Mouse (Mus musculus) MEL (cell line): ENCODE measurements at regions not wholly inside any gene's neighbourhood (a gene's known extent, or its start where the extent isn't known, plus 50 kb on each side); places are given as distances from the start of the nearest gene placed in this dataset.

ENCODE experiments used
- DNase-seq: peaks from one replicate; pipeline ENCODE4 v3.0.0; 2011; ENCODE audit warnings: low read depth, low spot score
- H3K27ac ChIP-seq: 2 replicates; pipeline ENCODE4 v1.5.1; 2012; ENCODE audit warnings: low read depth, mild to moderate bottlenecking, control low read depth, low read length, moderate library complexity; ENCODE audit not compliant: control insufficient read depth
- H3K27me3 ChIP-seq, 2 experiments: fragments of 150-350 bp in 1 of 2; sonication (generic) in 1 of 2; 2 replicates each; pipeline ENCODE4 v1.6.1; 2012; ENCODE audit warnings: low read length in 2 of 2, mild to moderate bottlenecking in 2 of 2, improper control_type of control experiment in 1 of 2, moderate library complexity in 1 of 2; ENCODE audit not compliant: insufficient read depth in 2 of 2, control insufficient read depth in 1 of 2
- H3K36me3 ChIP-seq, 2 experiments: 2 replicates each; pipeline ENCODE4 v1.6.1; 2012 to 2014; ENCODE audit warnings: low read length in 2 of 2, improper control_type of control experiment in 1 of 2, inconsistent platforms in 1 of 2, mild to moderate bottlenecking in 1 of 2; ENCODE audit not compliant: insufficient read depth in 2 of 2, control insufficient read depth in 1 of 2
- H3K4me1 ChIP-seq, 2 experiments: fragments of 150-350 bp in 1 of 2; sonication (generic) in 1 of 2; 2 replicates each; pipeline ENCODE4 v1.6.1; 2012; ENCODE audit warnings: low read length in 2 of 2, improper control_type of control experiment in 1 of 2, mild to moderate bottlenecking in 1 of 2; ENCODE audit not compliant: insufficient read depth in 2 of 2, control insufficient read depth in 1 of 2
- H3K4me3 ChIP-seq, 2 experiments: fragments of 150-350 bp in 1 of 2; sonication (generic) in 1 of 2; 2 replicates each; pipeline ENCODE4 v1.5.1; 2012; ENCODE audit warnings: low read depth in 2 of 2, low read length in 2 of 2, mild to moderate bottlenecking in 2 of 2, moderate library complexity in 2 of 2, control low read depth in 1 of 2, improper control_type of control experiment in 1 of 2; ENCODE audit not compliant: control insufficient read depth in 1 of 2, insufficient read depth in 1 of 2
- H3K79me2 ChIP-seq: 2 replicates; pipeline ENCODE4 v1.6.1; 2012; ENCODE audit warnings: mild to moderate bottlenecking, low read length, moderate library complexity; ENCODE audit not compliant: control insufficient read depth, poor library complexity, insufficient read depth
- H3K9ac ChIP-seq: 2 replicates; pipeline ENCODE4 v1.6.1; 2012; ENCODE audit warnings: low read depth, mild to moderate bottlenecking, control low read depth, low read length, moderate library complexity; ENCODE audit not compliant: control insufficient read depth, poor library complexity, severe bottlenecking
- H3K9me3 ChIP-seq: fragments of 150-350 bp; sonication (generic); replicated peaks from 2 replicates; pipeline ENCODE4 v1.6.1; 2012; ENCODE audit warnings: mild to moderate bottlenecking, low read length, improper control_type of control experiment, moderate library complexity; ENCODE audit not compliant: insufficient read depth
- EP300 ChIP-seq, 2 experiments: IDR thresholded peaks; 2 replicates each; pipeline ENCODE4 v1.6.1; 2011; ENCODE audit warnings: improper control_type of control experiment in 2 of 2, low read length in 2 of 2, low read depth in 1 of 2, mild to moderate bottlenecking in 1 of 2
- GABPA ChIP-seq: IDR thresholded peaks from 2 replicates; pipeline ENCODE4 v1.6.1; 2012; ENCODE audit warnings: low read depth, mild to moderate bottlenecking, inconsistent platforms, low read length, improper control_type of control experiment, moderate library complexity
- MAX ChIP-seq: IDR thresholded peaks from 2 replicates; pipeline ENCODE4 v1.6.1; 2011; ENCODE audit warnings: low read length, improper control_type of control experiment
- MEF2A ChIP-seq: IDR thresholded peaks from 2 replicates; pipeline ENCODE4 v1.6.1; 2014; ENCODE audit warnings: low read depth, mild to moderate bottlenecking, inconsistent platforms, low read length, improper control_type of control experiment; ENCODE audit not compliant: poor library complexity, insufficient replicate concordance, severe bottlenecking; ENCODE audit errors: extremely low read depth
- MYB ChIP-seq: IDR thresholded peaks from 2 replicates; pipeline ENCODE4 v1.6.1; 2011; ENCODE audit warnings: mild to moderate bottlenecking, low read depth, low read length, improper control_type of control experiment
- MYC ChIP-seq: IDR thresholded peaks from 2 replicates; pipeline ENCODE4 v1.6.1; 2011; ENCODE audit warnings: low read depth, mild to moderate bottlenecking, low read length, improper control_type of control experiment, moderate library complexity
- NELFE ChIP-seq: IDR thresholded peaks from 2 replicates; pipeline ENCODE4 v1.6.1; 2011; ENCODE audit warnings: low read depth, low read length, improper control_type of control experiment
- POLR2A ChIP-seq, 2 experiments: IDR thresholded peaks; 2 replicates each; pipeline ENCODE4 v1.6.1; 2011 to 2012; ENCODE audit warnings: low read length in 2 of 2, mild to moderate bottlenecking in 2 of 2, control low read depth in 1 of 2, improper control_type of control experiment in 1 of 2, low read depth in 1 of 2, moderate library complexity in 1 of 2; ENCODE audit not compliant: control insufficient read depth in 1 of 2, insufficient read depth in 1 of 2, poor library complexity in 1 of 2
- POLR2AphosphoS2 ChIP-seq: IDR thresholded peaks from 2 replicates; pipeline ENCODE4 v1.6.1; 2011; ENCODE audit warnings: low read length, improper control_type of control experiment
- POLR2AphosphoS5 ChIP-seq: IDR thresholded peaks from 2 replicates; pipeline ENCODE4 v1.6.1; 2012; ENCODE audit warnings: low read depth, borderline replicate concordance, mild to moderate bottlenecking, inconsistent platforms, low read length, moderate library complexity, mixed read lengths
- SMC3 ChIP-seq: IDR thresholded peaks from 2 replicates; pipeline ENCODE4 v1.6.1; 2011; ENCODE audit warnings: low read depth, low read length, improper control_type of control experiment
- TCF12 ChIP-seq: IDR thresholded peaks from 2 replicates; pipeline ENCODE4 v1.6.1; 2014; ENCODE audit warnings: low read depth, mild to moderate bottlenecking, inconsistent platforms, low read length, improper control_type of control experiment, moderate library complexity
- ZMIZ1 ChIP-seq: IDR thresholded peaks from 2 replicates; pipeline ENCODE4 v1.6.1; 2012; ENCODE audit warnings: low read depth, mild to moderate bottlenecking, inconsistent platforms, low read length, improper control_type of control experiment, moderate library complexity

DNA sequence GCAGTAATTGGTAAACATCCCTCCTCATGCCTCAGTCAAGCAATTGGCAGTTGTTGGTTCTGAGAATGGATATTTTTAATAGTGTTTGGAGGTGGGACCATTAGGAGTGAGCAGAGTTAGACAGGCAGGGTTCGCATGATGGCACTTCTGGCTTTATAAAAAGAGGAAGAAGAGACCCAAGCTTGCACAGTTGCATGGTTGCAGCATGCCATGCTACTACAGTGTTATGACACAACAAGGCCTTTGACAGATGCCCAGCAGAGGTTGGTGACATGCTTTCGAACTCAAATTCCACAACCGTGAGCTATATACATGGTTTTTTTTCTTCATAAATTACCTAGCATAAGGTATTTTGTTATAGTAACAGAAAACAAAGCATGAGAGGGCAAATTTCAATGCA lies 341.5 kb downstream of the Bcor start:
- Histone ChIP-seq H3K4me1 (peaks cover 0 to 3% of the 10 kb centered on the region in 2 experiments; a peak in 2 of 4 replicates), H3K27me3 (no peaks in the 10 kb centered on the region; a peak in 2 of 4 replicates), H3K79me2 (no peaks in the 10 kb centered on the region), H3K9me3 (no peaks in the 10 kb centered on the region), H3K27ac (no peak overlapping the region), H3K9ac (no peak overlapping the region), H3K36me3 (no peaks in the 10 kb centered on the region), H3K4me3 (no peak overlapping the region)
- no peak for TF ChIP-seq MYB
- TF ChIP-seq EP300 (IDR thresholded peaks at IDR 0.05; ENCODE audit: low read depth in 1 of 2, low read length in 2 of 2): no peak
- no peak for TF ChIP-seq POLR2AphosphoS2
- TF ChIP-seq SMC3: no peak
- no peak for TF ChIP-seq MEF2A
- no peak for DNase-seq

DNA sequence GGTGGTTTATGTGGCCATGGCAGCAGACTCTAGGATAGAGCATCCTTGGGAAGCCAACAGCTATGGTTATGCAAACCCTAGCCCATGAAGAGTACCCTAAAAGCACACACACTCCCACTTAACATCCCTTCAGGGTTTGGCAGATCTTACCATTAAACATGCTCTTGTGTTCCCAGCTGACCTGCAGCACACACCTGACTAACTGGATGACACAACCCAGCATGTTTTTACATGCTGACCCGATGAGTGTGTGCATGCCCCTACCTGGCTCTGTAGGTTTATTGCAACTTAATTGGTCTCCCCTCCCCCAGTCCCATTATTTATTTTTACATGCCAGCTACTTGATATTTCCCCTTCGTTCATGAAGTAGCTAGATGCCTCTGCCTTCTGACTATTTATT lies 339.0 kb downstream of the Bcor start:
- TF ChIP-seq MYC: no peak
- TF ChIP-seq POLR2AphosphoS5: no peak
- no peak for DNase-seq

DNA sequence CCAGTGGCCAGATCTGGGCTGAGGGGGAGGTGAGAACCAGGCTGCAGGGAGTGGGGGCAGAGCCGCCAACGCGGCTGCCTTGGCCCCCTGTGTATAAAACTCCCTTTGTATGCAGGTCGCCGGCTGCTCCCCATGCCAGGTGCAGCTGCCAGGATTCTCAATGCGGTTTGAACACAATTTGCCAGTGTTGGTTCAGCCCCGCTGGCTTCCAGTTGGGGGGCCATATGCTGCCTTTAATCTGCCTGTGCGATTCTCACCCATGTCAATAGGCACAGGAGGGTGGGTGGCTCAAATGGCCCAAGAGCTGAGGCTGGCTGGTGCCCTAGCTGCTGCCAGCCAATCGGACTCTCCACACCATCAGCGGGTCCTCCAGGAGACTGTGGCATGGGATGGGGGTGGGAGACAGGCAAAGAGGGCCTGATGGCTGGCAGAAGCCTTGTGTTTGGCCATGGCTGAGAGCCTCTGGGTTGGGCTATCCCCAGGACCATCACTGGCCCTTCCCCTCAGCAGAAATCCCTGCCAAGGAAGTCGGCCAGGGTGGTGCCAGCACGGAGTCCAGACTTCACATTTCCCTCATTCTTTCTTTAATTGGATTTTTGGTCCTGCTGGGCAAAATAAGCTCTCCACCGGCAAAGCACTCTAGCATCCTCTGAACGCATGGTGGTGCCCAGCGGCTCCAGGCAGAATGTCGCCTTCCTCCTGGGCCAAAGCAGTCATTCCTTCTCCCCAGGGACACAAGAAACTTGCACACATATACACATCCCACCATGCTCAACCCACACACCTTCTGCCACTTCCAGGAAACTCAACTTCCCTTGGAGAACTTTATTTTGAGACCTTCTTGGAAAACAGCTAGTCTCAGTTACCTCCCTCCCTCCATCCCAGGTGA lies 338.0 kb downstream of the Bcor start:
- Histone ChIP-seq H3K9me3 (no peaks in the 10 kb centered on the region), H3K9ac (no peak overlapping the region), H3K79me2 (no peaks in the 10 kb centered on the region), H3K36me3 (no peaks in the 10 kb centered on the region)
- TF ChIP-seq POLR2A (IDR thresholded peaks at IDR 0.05; ENCODE audit: control insufficient read depth in 1 of 2, insufficient read depth in 1 of 2, low read depth in 1 of 2, low read length in 2 of 2, poor library complexity in 1 of 2): no peak
- no peak for TF ChIP-seq TCF12
- TF ChIP-seq SMC3: no peak
- no peak for TF ChIP-seq MAX
- TF ChIP-seq ZMIZ1: no peak
- no peak for TF ChIP-seq GABPA
- no peak for TF ChIP-seq MYB
- no peak for TF ChIP-seq NELFE
- TF ChIP-seq, all 39 proteins: peak for 0
- H3K27me3 ChIP-seq: no peaks in the 10 kb centered on the region; a peak in 2 of 4 replicates
- DNase-seq: no peak
- H3K4me1 ChIP-seq: no peaks in the 10 kb centered on the region
- H3K27ac ChIP-seq: no peak overlapping the region
- H3K4me3 ChIP-seq: no peak overlapping the region

More for the DNA sequence above, 339.0 kb downstream of the Bcor start:
- Histone ChIP-seq H3K9me3 (no peaks in the 10 kb centered on the region), H3K9ac (no peak overlapping the region), H3K27me3 (no peaks in the 10 kb centered on the region; a peak in 2 of 4 replicates), H3K27ac (no peak overlapping the region), H3K4me1 (no peaks in the 10 kb centered on the region), H3K36me3 (no peaks in the 10 kb centered on the region), H3K4me3 (no peak overlapping the region), H3K79me2 (no peaks in the 10 kb centered on the region)
